Mouse (Mus musculus) forebrain, embryonic 14.5 days (tissue): ENCODE measurements around the gene Hnrnpul1. TPM values are rescaled to one million over a fixed set of nuclear protein-coding genes. Genes with fewer than 3 reads are reported as not detected.

Experiments used
- ATAC-seq: fragments of 200-750 bp; cut with Nextera tagmentation; 2 replicates; pipeline ENCODE4 v1.8.0; 2017; ENCODE audit warnings: mild to moderate bottlenecking, moderate library complexity
- DNase-seq: peaks from one replicate; pipeline ENCODE4 v3.0.0-alpha.2; 2015; ENCODE audit warnings: low spot score
- H3K27ac ChIP-seq: fragments of 300-500 bp; sonication (generic); 2 replicates; pipeline ENCODE4 v1.5.1; 2014; ENCODE audit warnings: low read depth, mild to moderate bottlenecking, control low read depth, low read length, moderate library complexity
- H3K27me3 ChIP-seq: fragments of 300-500 bp; sonication (generic); replicated peaks from 2 replicates; pipeline ENCODE4 v1.6.1; 2014; ENCODE audit warnings: low read length, control low read depth, mixed read lengths; ENCODE audit not compliant: control insufficient read depth, insufficient read depth
- H3K36me3 ChIP-seq: fragments of 300-500 bp; sonication (generic); 2 replicates; pipeline ENCODE4 v1.6.1; 2014; ENCODE audit warnings: low read length, control low read depth; ENCODE audit not compliant: control insufficient read depth, insufficient read depth
- H3K4me1 ChIP-seq: fragments of 300-500 bp; sonication (generic); 2 replicates; pipeline ENCODE4 v1.6.1; 2014; ENCODE audit warnings: antibody characterized with exemption, low read length, control low read depth; ENCODE audit not compliant: control insufficient read depth, insufficient read depth
- H3K4me2 ChIP-seq: fragments of 300-500 bp; sonication (generic); 2 replicates; pipeline ENCODE4 v1.6.1; 2014; ENCODE audit warnings: mild to moderate bottlenecking, control low read depth, low read length
- H3K4me3 ChIP-seq: fragments of 300-500 bp; sonication (generic); 2 replicates; pipeline ENCODE4 v1.5.1; 2014; ENCODE audit warnings: low read depth, low read length, control low read depth
- H3K9ac ChIP-seq: fragments of 300-500 bp; sonication (generic); 2 replicates; pipeline ENCODE4 v1.6.1; 2014; ENCODE audit warnings: mild to moderate bottlenecking, low read length, control low read depth, moderate library complexity
- H3K9me3 ChIP-seq: fragments of 300-500 bp; sonication (generic); replicated peaks from 2 replicates; pipeline ENCODE4 v1.6.1; 2016; ENCODE audit warnings: low read length, control low read depth, mixed read lengths; ENCODE audit not compliant: control insufficient read depth
- WGBS: fragments of 180-500 bp; shearing (Covaris S2); extraction: QIAGEN DNeasy Blood & Tissue Kit; methylation state at CpG from one replicate; pipeline ENCODE4 v1.1.7; 2014; 5-methylcytosine and 5-hydroxymethylcytosine counted together
- polyA plus RNA-seq: library from polyadenylated mRNA; unstranded; fragments of >200 nt; fragmentation: Nextera tagmentation; extraction: Ambion mirVana; gene quantifications from 2 replicates; pipeline ENCODE4 v1.2.1, GENCODE M21; 2014

Hnrnpul1 gene
- polyA plus RNA-seq, 1 experiment from 2014 or later = 61.2 TPM

GRCm38 (mm10) chr7:25694104-25694503 is 60.5 kb downstream of the Hnrnpul1 start:
- no peaks in the 10 kb centered on the region for H3K9me3 ChIP-seq
- DNase-seq = no peak
- H3K4me1 ChIP-seq = 0 out of 2 replicates have a peak, but pooled peaks cover 2% of the 10 kb centered on the region
- peaks cover 19% of the 10 kb centered on the region for H3K27me3 ChIP-seq
- no peaks in the 10 kb centered on the region for H3K36me3 ChIP-seq
- 41% methylated on average over 8 of the region's 8 CpGs for WGBS
- H3K4me2 ChIP-seq = no peak overlapping the region
- no peak overlapping the region for H3K4me3 ChIP-seq
- no peak overlapping the region for H3K27ac ChIP-seq
- no peak for ATAC-seq
- no peak overlapping the region for H3K9ac ChIP-seq

- Histone ChIP-seq H3K4me2 (no peak overlapping the region), H3K36me3 (no peaks in the 10 kb centered on the region)
- WGBS = 27% methylated on average over 5 of the region's 5 CpGs
These were observed 64.5 kb downstream of the Hnrnpul1 start for GRCm38 (mm10) chr7:25690051-25690450.

GRCm38 (mm10) chr7:25689603-25690021 is 64.9 kb downstream of the Hnrnpul1 start:
- Histone ChIP-seq H3K27me3 (peaks cover 53% of the 10 kb centered on the region), H3K4me2 (peak overlapping the region; percentile 59), H3K9me3 (no peaks in the 10 kb centered on the region), H3K36me3 (no peaks in the 10 kb centered on the region), H3K27ac (no peak overlapping the region), H3K4me1 (peaks cover 16% of the 10 kb centered on the region), H3K9ac (no peak overlapping the region), H3K4me3 (peak overlapping the region; percentile 39)
- DNase-seq (no peak), ATAC-seq (no peak)
- WGBS = 10% methylated on average over 12 of the region's 12 CpGs

More at GRCm38 (mm10) chr7:25690051-25690450, 64.5 kb downstream of the Hnrnpul1 start:
- DNase-seq (no peak), ATAC-seq (no peak)
- Histone ChIP-seq H3K4me1 (peaks cover 16% of the 10 kb centered on the region), H3K27me3 (peaks cover 53% of the 10 kb centered on the region), H3K9me3 (no peaks in the 10 kb centered on the region), H3K4me3 (no peak overlapping the region), H3K27ac (no peak overlapping the region), H3K9ac (no peak overlapping the region)

GRCm38 (mm10) chr7:25688810-25689586 is 65.6 kb downstream of the Hnrnpul1 start:
- ATAC-seq (no peak), DNase-seq (no peak)
- H3K4me3 ChIP-seq = peak overlapping the region; percentile 39
- H3K9ac ChIP-seq = peak overlapping the region; percentile 45; the same call in 1 of the 2 replicates
- H3K36me3 ChIP-seq = no peaks in the 10 kb centered on the region
- peak overlapping the region; percentile 59 for H3K4me2 ChIP-seq
- WGBS = 2% methylated on average over 52 of the region's 52 CpGs
- H3K9me3 ChIP-seq = no peaks in the 10 kb centered on the region
- H3K4me1 ChIP-seq = peaks cover 16% of the 10 kb centered on the region
- peaks cover 53% of the 10 kb centered on the region for H3K27me3 ChIP-seq
- H3K27ac ChIP-seq = no peak overlapping the region

GRCm38 (mm10) chr7:25687811-25688401 is 66.7 kb downstream of the Hnrnpul1 start:
- H3K9ac ChIP-seq = peak overlapping the region; percentile 37; the same call in 1 of the 2 replicates
- ATAC-seq (no peak), DNase-seq (no peak)
- H3K4me2 ChIP-seq = peak overlapping the region; percentile 59
- H3K27ac ChIP-seq = no peak overlapping the region
- H3K4me1 ChIP-seq = peaks cover 16% of the 10 kb centered on the region
- 0 out of 2 replicates have a peak, but pooled peaks cover 3% of the 10 kb centered on the region for H3K36me3 ChIP-seq
- WGBS = under 1% methylated on average over 47 of the region's 47 CpGs
- H3K4me3 ChIP-seq = peak overlapping the region; percentile 39
- H3K9me3 ChIP-seq = no peaks in the 10 kb centered on the region
- peaks cover 53% of the 10 kb centered on the region for H3K27me3 ChIP-seq

- Histone ChIP-seq H3K36me3 (0 out of 2 replicates have a peak, but pooled peaks cover 3% of the 10 kb centered on the region), H3K9ac (peak within 1 kb of the TSS; percentile 50), H3K4me1 (peaks cover 16% of the 10 kb centered on the region), H3K27me3 (peaks cover 53% of the 10 kb centered on the region), H3K27ac (no peak within 1 kb of the TSS), H3K4me2 (peak within 1 kb of the TSS; percentile 59), H3K9me3 (no peaks in the 10 kb centered on the region), H3K4me3 (peak within 1 kb of the TSS; percentile 39)
- DNase-seq (peak; percentile 53), ATAC-seq (peak; percentile 53)
- WGBS = 1% methylated on average over 60 of the region's 69 CpGs
These were observed 67.7 kb downstream of the Hnrnpul1 start, which contains the start of gene Tgfb1 for GRCm38 (mm10) chr7:25686680-25687531. Gene Tgfb1, plus strand, starts transcription at chr7:25687002.

GRCm38 (mm10) chr7:25685926-25686470 is 68.6 kb downstream of the Hnrnpul1 start:
- H3K4me2 ChIP-seq = no peak overlapping the region
- H3K9ac ChIP-seq = no peak overlapping the region
- DNase-seq = no peak
- H3K4me3 ChIP-seq = no peak overlapping the region
- no peak for ATAC-seq
- no peaks in the 10 kb centered on the region for H3K9me3 ChIP-seq
- H3K4me1 ChIP-seq = peaks cover 20% of the 10 kb centered on the region
- 0 out of 2 replicates have a peak, but pooled peaks cover 3% of the 10 kb centered on the region for H3K36me3 ChIP-seq
- H3K27ac ChIP-seq = no peak overlapping the region
- H3K27me3 ChIP-seq = peaks cover 52% of the 10 kb centered on the region
- 70% methylated on average over 21 of the region's 21 CpGs for WGBS

GRCm38 (mm10) chr7:25684659-25685058 is 69.9 kb downstream of the Hnrnpul1 start:
- WGBS = 89% methylated on average over 6 of the region's 6 CpGs
- peaks cover 20% of the 10 kb centered on the region for H3K4me1 ChIP-seq
- H3K36me3 ChIP-seq = 0 out of 2 replicates have a peak, but pooled peaks cover 3% of the 10 kb centered on the region
- H3K4me3 ChIP-seq = no peak overlapping the region
- no peak for ATAC-seq
- H3K27ac ChIP-seq = no peak overlapping the region
- no peaks in the 10 kb centered on the region for H3K9me3 ChIP-seq
- no peak for DNase-seq
- H3K9ac ChIP-seq = no peak overlapping the region
- H3K4me2 ChIP-seq = no peak overlapping the region
- H3K27me3 ChIP-seq = peaks cover 40% of the 10 kb centered on the region
